Mouse (Mus musculus): ENCODE data around the gene Gm5788. TPM values are rescaled to one million over a fixed set of nuclear protein-coding genes. Genes with fewer than 3 reads are reported as not detected.
"Not testable (repeated sequence)": the region's sequence is repeated elsewhere in the genome, so short reads cannot be mapped to it uniquely, and the experiment has no call there.

The Gm5788 gene
- not detected in 2 replicates for polyA plus RNA-seq (2014; fragmentation: Nextera tagmentation; extraction: Ambion mirVana)

DNA sequence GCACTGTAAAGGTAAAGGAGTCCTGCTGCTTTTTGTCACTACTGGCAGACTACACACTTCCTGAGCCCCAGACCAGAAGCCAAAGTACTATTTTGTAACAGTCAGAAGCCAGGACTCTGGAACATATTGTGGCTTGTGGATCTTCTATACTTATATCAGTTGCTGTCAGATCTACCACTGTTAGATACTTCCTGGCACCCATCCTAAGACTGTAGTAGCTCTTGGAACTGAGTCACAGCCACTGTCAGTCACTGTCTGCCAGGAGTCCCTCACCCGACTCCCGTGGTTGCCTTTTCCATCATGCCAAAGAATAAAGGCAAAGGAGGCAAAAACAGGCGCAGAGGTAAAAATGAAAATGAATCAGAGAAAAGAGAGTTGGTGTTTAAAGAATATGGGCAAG lies at the start of gene Gm5788:
Gene Gm5788 (plus strand): TSS at position 301 of the 400 bp plus-strand sequence.
- H3K4me1 ChIP-seq (ENCODE audit: control insufficient read depth, insufficient read depth, low read length); ATAC-seq (ENCODE audit: low read depth); H3K4me3 ChIP-seq (ENCODE audit: low read depth, low read length); H3K9me3 ChIP-seq (ENCODE audit: control insufficient read depth, low read length); DNase-seq (ENCODE audit: low spot score); H3K36me3 ChIP-seq (ENCODE audit: control insufficient read depth, insufficient read depth, low read length); H3K4me2 ChIP-seq (ENCODE audit: low read depth, low read length); H3K27me3 ChIP-seq (replicated peaks; ENCODE audit: control insufficient read depth, insufficient read depth, low read length); H3K27ac ChIP-seq (replicated peaks; ENCODE audit: low read depth, low read length); H3K9ac ChIP-seq (ENCODE audit: low read depth, low read length): not testable (repeated sequence)
- 92% methylated on average over 2 of the region's 3 CpGs for WGBS

DNA sequence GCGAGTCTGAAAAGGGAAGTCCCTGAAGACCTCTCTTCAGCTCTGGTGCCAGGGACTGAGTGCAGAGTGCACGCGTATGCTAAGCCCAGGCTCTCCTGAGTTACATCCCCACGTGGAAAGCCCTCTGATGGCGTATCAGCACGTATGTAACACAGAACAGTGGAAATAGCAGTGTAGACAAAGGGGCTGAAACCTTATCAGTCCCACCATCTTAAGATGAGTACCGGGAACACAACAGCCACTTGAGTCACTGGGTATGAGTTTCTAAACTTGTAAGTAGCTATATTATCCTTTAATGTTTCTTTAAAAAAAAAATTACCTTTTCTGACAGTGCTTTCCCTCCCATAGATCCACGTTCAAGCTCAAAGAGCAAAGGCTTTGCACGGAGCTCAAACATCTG lies 45.1 kb upstream of the Gm5788 start:
- Histone ChIP-seq H3K36me3 (ENCODE audit: control insufficient read depth, insufficient read depth, low read length) (peaks cover 81% of the 10 kb centered on the region), H3K27ac (replicated peaks; ENCODE audit: low read depth, low read length) (no peak overlapping the region), H3K27me3 (replicated peaks; ENCODE audit: control insufficient read depth, insufficient read depth, low read length) (no peaks in the 10 kb centered on the region), H3K9ac (ENCODE audit: low read depth, low read length) (no peak overlapping the region), H3K4me3 (ENCODE audit: low read depth, low read length) (no peak overlapping the region), H3K9me3 (ENCODE audit: control insufficient read depth, low read length) (no peaks in the 10 kb centered on the region), H3K4me2 (ENCODE audit: low read depth, low read length) (no peak overlapping the region), H3K4me1 (ENCODE audit: control insufficient read depth, insufficient read depth, low read length) (no peaks in the 10 kb centered on the region)
- DNase-seq (ENCODE audit: low spot score), result no peak
- 88% methylated on average over 9 of the region's 9 CpGs for WGBS
- no peak for ATAC-seq (ENCODE audit: low read depth)

DNA sequence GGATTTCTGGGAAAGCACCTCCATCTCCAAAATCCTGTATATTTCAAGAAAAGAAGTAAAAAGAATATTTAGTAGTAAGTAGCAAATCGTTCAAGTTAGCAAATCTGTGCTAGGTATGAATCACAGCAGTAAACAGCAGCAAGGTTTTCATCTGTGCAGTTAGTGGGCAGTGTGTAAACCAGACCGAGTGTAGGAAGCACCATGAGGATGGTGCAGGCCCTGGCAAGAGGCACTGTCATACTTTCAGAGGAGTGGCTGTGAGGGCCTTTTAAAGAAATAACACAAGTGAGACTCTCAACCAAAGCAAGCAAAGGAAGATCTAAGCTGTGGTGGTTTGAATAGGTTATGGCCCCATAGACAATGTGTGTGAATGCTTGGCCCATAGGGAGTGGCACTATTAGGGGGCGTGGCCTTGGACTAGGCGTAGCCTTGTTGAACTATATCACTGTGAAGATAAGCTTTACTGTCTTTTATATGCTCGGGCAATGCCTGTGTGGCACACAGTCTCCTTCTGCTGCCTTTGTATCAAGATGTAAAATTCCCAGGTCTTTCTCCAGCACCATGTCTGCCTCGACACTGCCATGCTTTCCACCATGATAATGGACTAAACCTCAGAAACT lies 29.7 kb upstream of the Gm5788 start:
- Histone ChIP-seq H3K27ac (replicated peaks; ENCODE audit: low read depth, low read length) (no peak overlapping the region), H3K4me1 (ENCODE audit: control insufficient read depth, insufficient read depth, low read length) (no peaks in the 10 kb centered on the region), H3K36me3 (ENCODE audit: control insufficient read depth, insufficient read depth, low read length) (peaks cover 83% of the 10 kb centered on the region), H3K27me3 (replicated peaks; ENCODE audit: control insufficient read depth, insufficient read depth, low read length) (no peaks in the 10 kb centered on the region), H3K9me3 (ENCODE audit: control insufficient read depth, low read length) (no peaks in the 10 kb centered on the region), H3K4me2 (ENCODE audit: low read depth, low read length) (no peak overlapping the region), H3K9ac (ENCODE audit: low read depth, low read length) (no peak overlapping the region), H3K4me3 (ENCODE audit: low read depth, low read length) (no peak overlapping the region)
- DNase-seq (ENCODE audit: low spot score), result no peak
- no peak for ATAC-seq (ENCODE audit: low read depth)
- WGBS, result 94% methylated on average over 6 of the region's 6 CpGs

DNA sequence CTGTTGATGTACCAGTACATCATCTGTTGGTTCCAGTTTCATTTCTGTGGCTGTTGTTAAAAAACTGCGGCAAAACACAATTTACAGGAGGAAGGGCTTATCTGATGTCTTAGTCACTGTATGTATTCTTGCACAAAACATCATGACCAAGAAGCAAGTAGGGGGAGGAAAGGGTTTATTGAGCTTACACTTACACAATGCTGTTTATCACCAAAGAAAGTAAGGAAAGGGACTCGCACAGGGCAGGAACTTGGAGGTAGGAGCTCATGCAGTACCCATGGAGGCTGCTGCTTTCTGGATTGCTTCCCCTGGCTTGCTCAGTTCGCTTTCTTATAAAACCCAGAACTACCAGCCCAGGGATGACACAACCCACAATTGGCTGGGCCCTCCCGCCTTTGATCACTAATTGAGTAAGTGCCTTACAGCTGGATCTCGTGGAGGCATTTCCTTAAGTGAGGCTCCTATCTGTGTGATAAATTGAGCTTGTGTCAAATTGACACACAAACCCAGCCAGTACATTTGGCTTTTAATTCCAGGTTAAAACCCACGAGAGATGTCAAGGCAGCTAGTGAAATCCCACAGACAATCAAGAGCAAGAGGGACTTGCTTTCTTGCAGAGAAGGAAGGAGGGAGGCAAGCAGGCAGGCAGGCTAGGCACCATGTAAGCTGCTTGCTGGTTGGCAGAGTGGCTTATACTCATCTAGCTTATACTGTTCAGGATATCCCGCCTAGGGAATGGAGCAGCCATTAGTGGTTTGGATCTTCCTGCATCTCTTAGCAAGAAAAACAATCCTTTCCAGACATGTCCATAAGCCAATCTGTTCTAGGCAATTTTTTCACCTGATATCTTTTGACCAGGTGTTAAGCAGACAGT lies 24.0 kb upstream of the Gm5788 start:
- no peaks in the 10 kb centered on the region for H3K9me3 ChIP-seq (ENCODE audit: control insufficient read depth, low read length)
- 51% methylated on average over 7 of the region's 7 CpGs for WGBS
- peaks cover 28% of the 10 kb centered on the region for H3K36me3 ChIP-seq (ENCODE audit: control insufficient read depth, insufficient read depth, low read length)
- peak overlapping the region; percentile 65 for H3K4me2 ChIP-seq (ENCODE audit: low read depth, low read length)
- no peak overlapping the region for H3K27ac ChIP-seq (replicated peaks; ENCODE audit: low read depth, low read length)
- ATAC-seq (ENCODE audit: low read depth) (no peak), DNase-seq (ENCODE audit: low spot score) (no peak)
- peaks cover 9% of the 10 kb centered on the region; the same call in 1 of the 2 replicates for H3K4me1 ChIP-seq (ENCODE audit: control insufficient read depth, insufficient read depth, low read length)
- no peaks in the 10 kb centered on the region for H3K27me3 ChIP-seq (replicated peaks; ENCODE audit: control insufficient read depth, insufficient read depth, low read length)
- H3K4me3 ChIP-seq (ENCODE audit: low read depth, low read length), result peak overlapping the region; percentile 82
- peak overlapping the region; percentile 94 for H3K9ac ChIP-seq (ENCODE audit: low read depth, low read length)

DNA sequence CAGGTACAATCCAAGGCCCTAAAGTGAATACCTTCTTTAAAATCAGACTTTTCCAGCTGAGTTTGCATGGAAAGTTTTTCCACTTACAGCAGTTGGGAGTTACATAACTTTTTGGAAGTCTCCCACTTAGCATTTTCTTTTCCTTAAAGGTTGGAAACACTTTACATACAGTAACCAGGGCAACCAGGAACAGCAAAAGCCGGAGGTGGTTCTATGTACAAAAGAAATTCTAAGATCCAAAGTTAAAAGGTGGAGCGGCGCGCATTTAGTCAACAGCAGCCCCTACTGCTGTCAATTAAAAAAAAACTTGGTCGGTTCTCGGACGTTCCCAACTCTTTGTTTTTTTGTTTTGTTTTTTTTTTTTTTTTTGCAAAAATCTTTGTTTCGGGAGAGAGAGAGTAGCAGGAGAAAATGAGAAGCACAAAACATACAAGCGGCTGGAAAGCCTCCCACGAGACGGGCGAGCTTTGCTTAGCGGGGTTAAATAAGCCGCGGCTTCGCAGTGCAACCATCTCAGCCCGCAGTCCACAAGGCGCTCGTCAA lies 23.0 kb upstream of the Gm5788 start:
- peak; percentile 55 for DNase-seq (ENCODE audit: low spot score)

DNA sequence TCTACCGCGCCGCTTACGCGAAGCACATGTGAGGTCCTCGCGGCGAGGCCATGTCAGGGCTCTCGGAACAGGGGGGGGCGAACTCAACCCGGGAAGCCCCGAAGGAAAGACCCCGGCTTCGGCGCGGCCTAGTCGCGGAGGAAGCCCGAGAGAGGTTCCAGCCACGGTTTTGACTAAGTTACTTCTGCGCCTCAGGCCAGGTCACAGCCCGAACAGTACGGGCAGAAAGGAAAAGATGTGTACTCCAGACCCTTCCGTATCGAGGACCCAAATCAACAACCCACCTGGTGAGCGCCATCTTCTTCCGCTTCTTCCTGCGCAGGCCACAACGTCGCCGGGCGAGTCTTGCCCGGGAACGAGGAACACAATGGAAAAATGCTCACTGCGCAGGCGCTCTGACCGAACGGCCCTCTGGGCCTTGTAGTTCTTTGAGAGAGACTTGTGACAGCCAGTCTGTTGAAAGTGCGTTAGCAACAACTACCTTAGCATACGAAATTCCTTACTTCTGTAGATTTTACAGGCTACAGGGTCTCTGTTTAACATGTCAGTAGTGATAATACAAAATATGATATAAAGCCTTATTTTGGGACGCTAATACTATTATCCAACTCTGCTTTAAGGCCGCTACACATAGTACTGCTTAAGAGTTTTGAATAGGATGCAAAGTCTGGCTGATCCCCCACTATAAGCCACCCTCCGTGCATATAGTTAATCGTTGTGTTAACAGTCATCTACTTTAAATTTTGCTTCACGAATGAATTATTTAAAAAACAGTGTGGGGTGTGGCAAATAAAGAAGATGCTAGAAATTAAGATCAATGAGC lies 22.3 kb upstream of the Gm5788 start, which contains the start of gene Snw1:
Gene Snw1 (minus strand): TSS at position 311 of the 823 bp plus-strand sequence.
- DNase-seq (ENCODE audit: low spot score), result peak; percentile 97
- H3K9me3 ChIP-seq (ENCODE audit: control insufficient read depth, low read length), result no peaks in the 10 kb centered on the region
- ATAC-seq (ENCODE audit: low read depth), result peak; percentile 97
- H3K36me3 ChIP-seq (ENCODE audit: control insufficient read depth, insufficient read depth, low read length), result peaks cover 15% of the 10 kb centered on the region
- peak within 1 kb of the TSS; percentile 89 for H3K27ac ChIP-seq (replicated peaks; ENCODE audit: low read depth, low read length)
- H3K9ac ChIP-seq (ENCODE audit: low read depth, low read length), result peak within 1 kb of the TSS; percentile 94
- peak within 1 kb of the TSS; percentile 82 for H3K4me3 ChIP-seq (ENCODE audit: low read depth, low read length)
- H3K4me2 ChIP-seq (ENCODE audit: low read depth, low read length), result peak within 1 kb of the TSS; percentile 65
- peaks cover 9% of the 10 kb centered on the region; the same call in 1 of the 2 replicates for H3K4me1 ChIP-seq (ENCODE audit: control insufficient read depth, insufficient read depth, low read length)
- 3% methylated on average over 40 of the region's 45 CpGs for WGBS
- no peaks in the 10 kb centered on the region for H3K27me3 ChIP-seq (replicated peaks; ENCODE audit: control insufficient read depth, insufficient read depth, low read length)

More for the DNA sequence above, 23.0 kb upstream of the Gm5788 start:
- Histone ChIP-seq H3K36me3 (ENCODE audit: control insufficient read depth, insufficient read depth, low read length) (peaks cover 22% of the 10 kb centered on the region), H3K27ac (replicated peaks; ENCODE audit: low read depth, low read length) (peak overlapping the region; percentile 89), H3K9me3 (ENCODE audit: control insufficient read depth, low read length) (no peaks in the 10 kb centered on the region), H3K4me1 (ENCODE audit: control insufficient read depth, insufficient read depth, low read length) (peaks cover 9% of the 10 kb centered on the region; the same call in 1 of the 2 replicates), H3K4me2 (ENCODE audit: low read depth, low read length) (peak overlapping the region; percentile 65), H3K9ac (ENCODE audit: low read depth, low read length) (peak overlapping the region; percentile 94), H3K4me3 (ENCODE audit: low read depth, low read length) (peak overlapping the region; percentile 82), H3K27me3 (replicated peaks; ENCODE audit: control insufficient read depth, insufficient read depth, low read length) (no peaks in the 10 kb centered on the region)
- WGBS, result under 1% methylated on average over 19 of the region's 19 CpGs
- ATAC-seq (ENCODE audit: low read depth), result no peak

DNA sequence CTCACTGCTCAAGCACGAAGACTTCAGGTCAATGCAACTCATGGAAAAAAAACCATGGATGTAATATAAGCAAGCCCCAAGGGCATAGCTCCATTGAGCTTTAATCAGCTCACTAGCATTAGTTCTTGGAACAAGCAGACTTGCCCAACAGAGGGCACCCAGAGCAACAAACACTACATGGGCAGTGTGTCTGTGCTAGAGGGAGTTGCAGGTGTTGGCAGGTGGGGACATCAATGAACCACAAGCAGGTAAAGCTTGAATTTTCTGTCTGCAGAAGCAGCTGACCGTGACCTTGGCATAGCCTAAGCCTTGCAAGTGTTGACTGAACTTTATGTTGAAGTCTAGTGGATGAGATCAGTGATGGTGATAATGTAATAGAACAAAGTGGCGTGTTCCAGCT lies 19.8 kb upstream of the Gm5788 start:
- no peak for ATAC-seq (ENCODE audit: low read depth)
- Histone ChIP-seq H3K9me3 (ENCODE audit: control insufficient read depth, low read length) (no peaks in the 10 kb centered on the region), H3K4me1 (ENCODE audit: control insufficient read depth, insufficient read depth, low read length) (peaks cover 9% of the 10 kb centered on the region; the same call in 1 of the 2 replicates), H3K27ac (replicated peaks; ENCODE audit: low read depth, low read length) (no peak overlapping the region), H3K36me3 (ENCODE audit: control insufficient read depth, insufficient read depth, low read length) (no peaks in the 10 kb centered on the region), H3K9ac (ENCODE audit: low read depth, low read length) (no peak overlapping the region), H3K4me2 (ENCODE audit: low read depth, low read length) (no peak overlapping the region), H3K27me3 (replicated peaks; ENCODE audit: control insufficient read depth, insufficient read depth, low read length) (no peaks in the 10 kb centered on the region), H3K4me3 (ENCODE audit: low read depth, low read length) (no peak overlapping the region)
- DNase-seq (ENCODE audit: low spot score), result no peak
- 77% methylated on average over 3 of the region's 3 CpGs for WGBS

DNA sequence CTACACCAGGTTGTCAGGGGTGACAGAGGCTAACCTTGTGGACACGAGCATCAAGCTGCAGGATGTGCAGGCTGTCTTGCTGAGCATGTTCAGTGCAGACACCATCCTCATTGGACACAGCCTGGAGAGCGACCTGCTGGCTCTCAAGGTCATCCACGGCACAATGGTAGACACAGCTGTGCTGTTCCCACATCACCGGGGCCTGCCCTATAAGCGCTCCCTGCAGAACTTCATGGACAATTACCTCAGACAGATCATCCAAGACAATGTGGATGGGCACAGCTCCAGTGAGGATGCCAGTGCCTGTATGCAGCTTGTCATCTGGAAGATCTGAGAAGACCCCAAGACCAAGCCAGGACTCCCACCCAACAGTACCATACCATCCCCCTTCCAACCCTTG lies 12.0 kb upstream of the Gm5788 start:
- not testable (repeated sequence) for DNase-seq (ENCODE audit: low spot score); H3K9me3 ChIP-seq (ENCODE audit: control insufficient read depth, low read length); H3K27ac ChIP-seq (replicated peaks; ENCODE audit: low read depth, low read length); H3K9ac ChIP-seq (ENCODE audit: low read depth, low read length); H3K36me3 ChIP-seq (ENCODE audit: control insufficient read depth, insufficient read depth, low read length); H3K4me2 ChIP-seq (ENCODE audit: low read depth, low read length); H3K4me1 ChIP-seq (ENCODE audit: control insufficient read depth, insufficient read depth, low read length); H3K27me3 ChIP-seq (replicated peaks; ENCODE audit: control insufficient read depth, insufficient read depth, low read length); ATAC-seq (ENCODE audit: low read depth); H3K4me3 ChIP-seq (ENCODE audit: low read depth, low read length)
- WGBS, result 88% methylated on average over 4 of the region's 5 CpGs
